Mouse (Mus musculus): ENCODE data around the gene Wnt8b. TPM values are rescaled to one million over a fixed set of nuclear protein-coding genes. Genes with fewer than 3 reads are reported as not detected.
A peak's percentile ranks its signal among the peaks of the same experiment; 100 is the strongest.

Wnt8b gene
- total RNA-seq, 1 experiment from 2014 or later: 0.19 TPM

DNA sequence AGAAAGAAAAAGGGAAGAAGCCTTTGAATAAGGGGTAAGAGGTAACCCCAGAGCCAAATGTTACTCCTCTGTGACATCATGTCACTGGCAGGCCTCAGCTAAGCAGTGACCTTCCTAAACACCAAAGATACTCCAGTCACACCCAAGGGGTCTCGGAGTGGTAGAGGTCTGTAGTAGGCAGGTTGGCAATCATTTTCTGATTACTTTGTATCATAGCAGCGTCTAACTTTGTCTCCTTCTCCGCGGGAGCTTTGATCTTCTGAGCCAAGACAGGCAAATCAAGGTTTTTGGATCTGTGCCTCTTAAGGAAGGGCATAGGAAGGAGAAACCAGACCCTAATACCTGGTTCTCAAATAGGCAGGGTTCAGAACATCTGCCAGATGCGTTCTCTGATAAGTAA lies 19.3 kb downstream of the Wnt8b start:
- DNase-seq: no peak

DNA sequence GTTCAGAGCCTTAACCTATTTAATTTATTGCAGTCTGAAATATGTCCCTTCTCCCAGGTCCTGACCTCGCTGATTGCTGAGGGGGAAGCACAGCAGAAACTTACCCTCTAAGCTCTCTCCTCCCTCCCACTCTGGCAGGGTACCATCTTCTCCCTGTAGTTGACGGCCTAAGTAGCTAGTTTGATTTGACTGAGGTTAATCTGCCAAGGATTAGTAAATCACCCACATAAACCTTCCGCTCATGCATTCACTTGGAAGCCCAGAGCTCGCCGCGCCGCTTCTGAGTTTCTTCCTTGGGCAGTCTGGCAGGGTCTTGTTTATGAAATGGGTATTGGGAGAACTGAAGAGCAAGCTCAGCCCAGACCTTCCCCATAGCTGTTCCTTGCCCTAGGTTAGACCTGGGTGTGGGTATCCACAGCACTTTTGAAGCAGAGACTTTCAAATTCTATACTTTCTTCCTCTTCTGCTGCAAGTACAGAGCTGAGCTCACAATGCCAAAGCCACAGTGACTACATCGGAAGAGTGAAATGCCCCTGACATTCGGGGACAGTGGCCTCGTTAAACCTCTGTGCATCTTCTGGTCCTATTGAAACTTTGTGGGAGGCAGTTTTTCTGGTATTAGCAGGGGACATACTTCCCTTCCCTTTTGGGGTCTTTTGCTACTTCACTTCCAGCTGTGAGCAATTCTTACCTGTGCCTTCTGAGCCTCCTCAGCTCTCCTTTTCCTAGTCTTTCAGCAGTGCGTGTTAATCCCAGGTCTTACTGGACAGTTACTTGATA lies 20.0 kb downstream of the Wnt8b start:
- peak; percentile 40 for DNase-seq

DNA sequence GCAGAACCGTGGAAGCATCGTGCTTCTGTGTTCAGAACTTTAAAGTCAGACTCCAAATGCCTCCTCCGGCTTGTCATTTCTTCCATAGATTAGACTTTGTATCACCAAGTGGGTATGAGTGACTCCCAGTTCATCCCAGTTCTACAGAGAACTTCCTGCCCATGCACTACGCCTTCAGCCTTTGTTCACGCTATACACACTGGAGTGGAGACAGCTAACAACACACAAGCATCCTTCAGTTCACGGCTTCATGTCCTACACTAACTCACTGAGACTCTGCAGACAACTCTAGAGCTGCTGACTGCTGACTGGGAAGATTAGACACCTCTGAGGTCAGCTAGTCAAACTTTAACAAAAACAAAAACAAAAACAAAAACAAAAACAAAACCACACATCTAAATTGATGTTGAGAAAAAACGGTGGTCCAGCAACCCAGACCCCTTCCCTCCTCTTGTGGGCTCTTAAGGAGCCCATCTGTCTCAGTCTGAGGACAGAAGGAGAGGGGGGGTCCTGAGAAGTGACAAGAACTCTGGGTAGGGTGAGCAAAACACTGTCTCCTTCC lies 20.7 kb downstream of the Wnt8b start:
- DNase-seq: no peak

DNA sequence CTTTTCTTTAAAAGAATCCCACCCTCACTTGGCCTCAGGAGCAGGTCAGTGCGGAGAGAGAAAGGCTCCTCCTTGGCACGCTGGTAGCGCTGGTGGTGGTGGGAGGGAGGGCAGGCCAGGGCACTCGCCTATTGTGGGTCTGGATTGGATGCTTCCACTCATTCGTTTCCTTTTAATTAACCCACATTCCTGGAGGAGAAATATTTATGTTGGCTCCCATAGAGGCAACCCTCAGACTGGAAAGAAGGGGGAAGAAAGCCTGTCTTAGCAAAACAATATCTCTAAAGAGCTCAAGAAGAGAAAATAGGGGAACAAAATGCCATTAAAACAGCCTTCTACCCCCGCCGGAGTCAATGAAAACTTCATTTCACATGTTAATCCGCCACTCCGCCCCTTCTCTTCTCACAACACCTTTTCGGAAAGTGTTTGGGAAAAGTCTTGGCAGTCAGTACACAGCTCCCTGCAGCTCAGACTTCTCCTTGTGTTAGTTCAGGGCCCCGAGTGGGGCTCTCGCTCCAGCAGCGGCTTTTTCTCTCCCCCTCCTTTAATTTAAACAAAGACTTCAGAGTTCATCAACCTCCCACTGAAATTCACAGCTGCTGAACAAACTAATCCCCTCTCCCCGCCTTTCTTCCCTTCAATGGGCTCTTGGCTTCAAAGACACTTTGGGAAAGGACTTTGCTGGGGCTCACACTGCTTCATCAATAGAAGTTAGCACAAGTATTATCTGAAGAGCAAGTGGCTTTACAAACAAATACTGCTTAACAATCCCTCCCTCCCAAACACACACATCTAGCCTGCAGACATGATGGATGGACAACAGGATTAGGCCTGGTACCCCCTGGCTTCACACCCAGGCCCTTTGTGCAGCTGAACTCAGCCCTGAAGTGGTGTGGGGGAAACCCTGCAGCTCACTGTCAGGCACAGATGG lies 21.5 kb downstream of the Wnt8b start:
- no peak for DNase-seq

- DNase-seq: no peak
Measured at GRCm38 (mm10) chr19:44515769-44516168, 22.5 kb downstream of the Wnt8b start.

- peak; percentile 49 for DNase-seq
Measured at GRCm38 (mm10) chr19:44517996-44518768, 24.9 kb downstream of the Wnt8b start.

GRCm38 (mm10) chr19:44519152-44519551 lies 25.9 kb downstream of the Wnt8b start:
- peak; percentile 63 for DNase-seq

DNA sequence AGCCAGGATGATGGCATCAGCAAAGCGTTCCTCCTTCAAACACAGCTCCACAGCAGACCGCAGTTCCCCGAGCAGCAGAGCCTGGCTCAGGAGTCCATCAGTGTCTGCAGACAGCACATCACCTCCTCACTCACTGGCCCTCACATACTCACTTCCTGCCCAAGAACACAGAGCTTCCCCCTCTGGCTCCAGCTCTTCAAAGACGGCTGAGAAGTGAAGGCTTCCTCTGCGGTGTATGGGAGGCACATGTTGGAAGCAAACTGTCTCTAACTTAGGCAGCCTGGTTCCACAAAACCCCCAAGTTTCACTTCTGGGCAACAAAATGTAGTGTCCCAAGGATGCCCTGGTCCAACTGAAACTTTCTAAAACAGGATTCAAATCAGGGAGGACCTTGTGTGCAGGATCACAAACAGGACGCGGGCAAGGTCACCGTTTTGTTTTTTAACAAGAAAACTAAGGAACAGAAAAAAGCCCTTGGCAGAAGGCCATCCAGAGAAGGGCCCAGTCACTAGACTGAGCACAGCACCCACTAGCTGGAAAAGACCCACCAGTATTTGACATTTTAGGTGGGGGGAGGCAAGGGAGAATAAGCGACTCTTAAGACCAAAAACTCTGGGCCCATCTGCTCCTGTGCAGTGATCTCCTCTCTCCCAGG lies 32.4 kb downstream of the Wnt8b start:
- DNase-seq: peak; percentile 62

- DNase-seq: no peak
Measured at GRCm38 (mm10) chr19:44530018-44530417, 36.7 kb downstream of the Wnt8b start.

- DNase-seq: peak; percentile 30
Measured at GRCm38 (mm10) chr19:44535376-44535775, 42.1 kb downstream of the Wnt8b start.

GRCm38 (mm10) chr19:44537416-44537815 lies 44.1 kb downstream of the Wnt8b start:
- DNase-seq: no peak

DNA sequence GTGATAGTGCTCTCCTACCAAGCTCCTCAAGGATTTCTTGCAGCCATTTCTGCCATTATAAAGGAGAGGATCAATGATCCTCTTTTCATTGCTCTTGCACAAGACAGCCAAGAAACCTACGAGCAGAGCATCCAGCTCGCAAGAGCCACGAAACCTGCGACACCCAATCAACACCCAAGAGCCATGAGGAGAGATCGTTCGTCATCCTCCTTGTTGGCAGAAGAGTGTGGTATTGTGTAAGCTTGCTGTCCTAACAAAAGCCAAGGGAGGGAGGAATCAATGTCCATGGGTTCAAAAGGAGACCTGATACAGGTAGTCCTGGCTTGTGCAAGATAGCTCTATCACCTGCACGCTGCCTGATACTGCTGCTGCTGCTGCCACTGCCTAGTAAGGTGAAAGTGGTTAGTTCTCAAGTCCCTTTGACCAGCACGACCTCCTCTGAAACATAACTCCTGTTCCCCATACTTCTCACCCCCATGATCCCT lies 49.5 kb downstream of the Wnt8b start:
- DNase-seq: no peak

- DNase-seq: no peak
Measured at GRCm38 (mm10) chr19:44544372-44544771, 51.1 kb downstream of the Wnt8b start.

DNA sequence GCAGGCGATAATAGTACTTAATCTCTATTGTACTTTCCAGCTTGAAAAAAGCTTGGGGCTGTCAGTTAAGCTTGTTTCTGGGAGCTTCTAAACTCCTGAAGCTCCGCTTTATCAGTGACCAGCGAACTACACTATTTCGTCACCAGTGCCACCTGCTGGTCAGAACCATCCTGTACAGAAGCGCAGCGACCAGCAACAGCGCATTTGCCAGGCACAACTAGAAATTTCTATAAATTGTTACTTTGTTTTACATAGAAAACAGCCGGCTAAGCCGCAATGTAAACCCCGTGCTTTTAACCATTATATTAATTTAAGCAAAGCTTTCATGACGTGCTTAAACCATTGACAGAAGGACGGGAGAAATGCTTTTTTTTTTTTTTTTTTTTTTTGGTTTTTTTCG lies 51.5 kb downstream of the Wnt8b start:
- peak; percentile 85 for DNase-seq

GRCm38 (mm10) chr19:44545321-44546041 lies 52.2 kb downstream of the Wnt8b start, which contains the start of gene Sec31b:
Gene Sec31b, minus strand, starts transcription at chr19:44545864.
- peak; percentile 76 for DNase-seq

DNA sequence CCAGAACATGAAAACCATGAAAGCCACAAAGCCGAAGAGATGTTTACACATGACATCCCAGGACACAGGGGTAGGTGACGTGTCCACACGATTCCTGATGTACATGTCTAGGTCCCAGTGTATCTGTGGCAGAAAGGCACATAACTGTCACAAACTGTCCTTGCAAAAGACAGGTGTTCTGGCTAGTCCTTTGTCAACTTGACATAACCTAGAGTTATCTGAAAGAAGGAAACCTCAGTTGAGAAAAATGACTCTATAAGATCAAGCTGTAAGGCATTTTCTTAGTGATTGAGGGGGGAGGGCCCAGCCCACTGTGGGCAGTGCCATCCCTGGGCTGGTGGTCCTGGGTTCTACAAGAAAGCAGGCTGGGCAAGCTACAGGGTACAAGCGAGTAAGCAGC lies 59.5 kb downstream of the Wnt8b start, which contains the start of gene Gm20538:
TSS of gene Gm20538 (minus strand) at position 101 of the 400 bp plus-strand sequence.
- no peak for DNase-seq

DNA sequence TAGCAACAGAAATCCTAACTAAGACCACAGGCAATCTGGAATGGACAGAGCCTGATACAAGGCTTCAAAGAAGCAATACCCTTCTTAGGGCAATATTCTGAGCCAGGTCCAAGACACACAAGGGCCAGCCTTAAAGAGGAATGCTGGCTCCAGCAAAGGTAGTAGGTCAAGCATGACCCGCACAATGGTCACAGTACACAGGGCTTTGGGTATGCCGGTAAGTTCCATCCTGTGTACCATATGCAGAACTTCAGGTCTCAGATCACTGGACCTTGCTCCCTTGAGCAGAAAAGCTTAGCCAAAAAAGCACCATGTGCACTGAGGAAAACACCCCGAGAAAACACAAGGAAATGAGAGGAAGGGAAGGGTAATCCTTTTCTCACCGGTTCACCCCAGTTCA lies 60.0 kb downstream of the Wnt8b start:
- no peak for DNase-seq

DNA sequence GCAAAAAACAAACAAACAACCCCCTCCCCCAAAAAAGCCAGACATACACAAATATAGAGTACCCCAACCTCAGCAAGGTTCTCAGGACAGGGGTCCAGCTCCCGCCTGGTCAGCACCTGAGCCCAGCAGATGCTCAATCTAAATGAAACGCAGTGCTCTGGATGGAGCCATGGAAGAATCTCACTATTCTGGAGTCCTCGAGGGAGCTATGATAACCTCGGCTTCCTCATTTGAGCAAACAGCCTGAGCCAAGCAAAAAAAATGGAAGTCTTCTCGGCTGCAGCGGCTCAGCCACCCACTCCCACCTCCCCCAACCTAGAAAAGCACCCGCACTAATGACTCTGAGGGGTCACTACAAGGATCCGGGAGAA lies 61.2 kb downstream of the Wnt8b start:
- DNase-seq: peak; percentile 18

- peak; percentile 98 for DNase-seq
Measured at GRCm38 (mm10) chr19:44554861-44555590, 61.8 kb downstream of the Wnt8b start, which contains the start of gene Ndufb8. Gene Ndufb8, minus strand, starts transcription at chr19:44555440.

Measured in adrenal gland, postnatal 14 days (tissue).